Mouse (Mus musculus) embryonic facial prominence, embryonic 15.5 days (tissue): ENCODE results near the gene Kif19a. TPM values are rescaled to one million over a fixed set of nuclear protein-coding genes. Genes with fewer than 3 reads are reported as not detected.

ENCODE experiments used
- ATAC-seq: fragments of 200-750 bp; cut with Nextera tagmentation; 2 replicates; pipeline ENCODE4 v1.8.0; 2017; ENCODE audit warnings: low read depth, moderate TSS enrichment; ENCODE audit not compliant: insufficient number of reproducible peaks, low FRiP score, low TSS enrichment
- H3K27ac ChIP-seq: fragments of 300-500 bp; sonication (generic); replicated peaks from 2 replicates; pipeline ENCODE4 v1.5.1; 2015; ENCODE audit warnings: mild to moderate bottlenecking, inconsistent platforms
- H3K27me3 ChIP-seq: fragments of 300-500 bp; sonication (generic); 2 replicates; pipeline ENCODE4 v1.6.1; 2015; ENCODE audit warnings: inconsistent platforms
- H3K36me3 ChIP-seq: fragments of 300-500 bp; sonication (generic); 2 replicates; pipeline ENCODE4 v1.6.1; 2015; ENCODE audit warnings: mild to moderate bottlenecking, inconsistent platforms
- H3K4me1 ChIP-seq: fragments of 300-500 bp; sonication (generic); 2 replicates; pipeline ENCODE4 v1.6.1; 2015; ENCODE audit warnings: inconsistent platforms
- H3K4me2 ChIP-seq: fragments of 300-500 bp; sonication (generic); replicated peaks from 2 replicates; pipeline ENCODE4 v1.6.1; 2015; ENCODE audit warnings: mild to moderate bottlenecking, inconsistent platforms
- H3K4me3 ChIP-seq: fragments of 300-500 bp; sonication (generic); replicated peaks from 2 replicates; pipeline ENCODE4 v1.5.1; 2015; ENCODE audit warnings: mild to moderate bottlenecking, inconsistent platforms
- H3K9ac ChIP-seq: fragments of 300-500 bp; sonication (generic); 2 replicates; pipeline ENCODE4 v1.6.1; 2015; ENCODE audit warnings: inconsistent platforms
- H3K9me3 ChIP-seq: fragments of 300-500 bp; sonication (generic); replicated peaks from 2 replicates; pipeline ENCODE4 v1.6.1; 2016; ENCODE audit warnings: inconsistent platforms
- WGBS: fragments of 180-500 bp; shearing (Covaris S2); methylation state at CpG from one replicate; pipeline ENCODE4 v1.1.7; 2015; 5-methylcytosine and 5-hydroxymethylcytosine counted together
- polyA plus RNA-seq: library from polyadenylated mRNA; unstranded; fragments of >200 nt; fragmentation: Nextera tagmentation; extraction: Ambion mirVana; gene quantifications from 2 replicates; pipeline ENCODE4 v1.2.1, GENCODE M21; 2015

The Kif19a gene
- polyA plus RNA-seq, 1 experiment from 2014 or later = 3.2 TPM

- no peak overlapping the region for H3K27ac ChIP-seq
- no peaks in the 10 kb centered on the region for H3K27me3 ChIP-seq
- H3K4me1 ChIP-seq = peaks cover 12% of the 10 kb centered on the region; the same call in 1 of the 2 replicates
- H3K9ac ChIP-seq = no peak overlapping the region
- no peak for ATAC-seq
- no peaks in the 10 kb centered on the region for H3K36me3 ChIP-seq
- H3K4me2 ChIP-seq = no peak overlapping the region
- no peaks in the 10 kb centered on the region for H3K9me3 ChIP-seq
- no peak overlapping the region for H3K4me3 ChIP-seq
- 79% methylated on average over 1 of the region's 1 CpGs for WGBS
Observed at GRCm38 (mm10) chr11:114809371-114809770, 44.2 kb downstream of the Kif19a start.

GRCm38 (mm10) chr11:114810344-114810743 lies 45.2 kb downstream of the Kif19a start:
- H3K27ac ChIP-seq = no peak overlapping the region
- ATAC-seq = no peak

GRCm38 (mm10) chr11:114812731-114813240 lies 47.6 kb downstream of the Kif19a start:
- Histone ChIP-seq H3K27ac (no peak overlapping the region), H3K4me1 (peaks cover 13% of the 10 kb centered on the region; the same call in 1 of the 2 replicates), H3K4me3 (no peak overlapping the region), H3K9ac (no peak overlapping the region), H3K9me3 (no peaks in the 10 kb centered on the region), H3K36me3 (no peaks in the 10 kb centered on the region), H3K27me3 (no peaks in the 10 kb centered on the region), H3K4me2 (no peak overlapping the region)
- 13% methylated on average over 6 of the region's 6 CpGs for WGBS
- ATAC-seq = no peak

More at GRCm38 (mm10) chr11:114810344-114810743, 45.2 kb downstream of the Kif19a start:
- Histone ChIP-seq H3K4me3 (no peak overlapping the region), H3K9ac (no peak overlapping the region), H3K9me3 (no peaks in the 10 kb centered on the region), H3K36me3 (no peaks in the 10 kb centered on the region), H3K27me3 (no peaks in the 10 kb centered on the region), H3K4me1 (peaks cover 16% of the 10 kb centered on the region; the same call in 1 of the 2 replicates), H3K4me2 (no peak overlapping the region)
- WGBS = 7% methylated on average over 4 of the region's 4 CpGs

- 66% methylated on average over 11 of the region's 11 CpGs for WGBS
- no peaks in the 10 kb centered on the region for H3K27me3 ChIP-seq
- 0 out of 2 replicates have a peak, but pooled peaks have one; percentile 40 for ATAC-seq
- no peak overlapping the region for H3K9ac ChIP-seq
- H3K4me2 ChIP-seq = no peak overlapping the region
- no peaks in the 10 kb centered on the region for H3K36me3 ChIP-seq
- no peak overlapping the region for H3K4me3 ChIP-seq
- no peak overlapping the region for H3K27ac ChIP-seq
- peaks cover 20% of the 10 kb centered on the region; the same call in 1 of the 2 replicates for H3K4me1 ChIP-seq
- H3K9me3 ChIP-seq = no peaks in the 10 kb centered on the region
Observed at GRCm38 (mm10) chr11:114814873-114815592, 49.8 kb downstream of the Kif19a start.

GRCm38 (mm10) chr11:114816934-114817333 lies 51.7 kb downstream of the Kif19a start:
- H3K9ac ChIP-seq = no peak overlapping the region
- H3K9me3 ChIP-seq = no peaks in the 10 kb centered on the region
- no peaks in the 10 kb centered on the region for H3K36me3 ChIP-seq
- no peak for ATAC-seq
- no peak overlapping the region for H3K4me2 ChIP-seq
- H3K27ac ChIP-seq = no peak overlapping the region
- 0 out of 2 replicates have a peak, but pooled peaks cover 24% of the 10 kb centered on the region for H3K4me1 ChIP-seq
- no peak overlapping the region for H3K4me3 ChIP-seq
- 87% methylated on average over 4 of the region's 4 CpGs for WGBS
- H3K27me3 ChIP-seq = no peaks in the 10 kb centered on the region

- Histone ChIP-seq H3K36me3 (no peaks in the 10 kb centered on the region), H3K9ac (no peak overlapping the region), H3K27me3 (no peaks in the 10 kb centered on the region), H3K4me1 (peaks cover 29% of the 10 kb centered on the region), H3K4me3 (no peak overlapping the region), H3K27ac (no peak overlapping the region), H3K9me3 (no peaks in the 10 kb centered on the region), H3K4me2 (no peak overlapping the region)
- 84% methylated on average over 7 of the region's 7 CpGs for WGBS
- ATAC-seq = no peak
Observed at GRCm38 (mm10) chr11:114818185-114818584, 53.0 kb downstream of the Kif19a start.

GRCm38 (mm10) chr11:114819110-114819509 lies 53.9 kb downstream of the Kif19a start:
- Histone ChIP-seq H3K9me3 (no peaks in the 10 kb centered on the region), H3K27me3 (no peaks in the 10 kb centered on the region), H3K4me3 (no peak overlapping the region), H3K4me2 (no peak overlapping the region), H3K27ac (no peak overlapping the region), H3K36me3 (no peaks in the 10 kb centered on the region), H3K4me1 (peaks cover 38% of the 10 kb centered on the region), H3K9ac (no peak overlapping the region)
- ATAC-seq = no peak
- WGBS = 34% methylated on average over 2 of the region's 2 CpGs

GRCm38 (mm10) chr11:114820444-114820843 lies 55.3 kb downstream of the Kif19a start:
- Histone ChIP-seq H3K4me3 (no peak overlapping the region), H3K9ac (no peak overlapping the region), H3K4me1 (peaks cover 33% of the 10 kb centered on the region), H3K27me3 (no peaks in the 10 kb centered on the region), H3K36me3 (no peaks in the 10 kb centered on the region), H3K9me3 (no peaks in the 10 kb centered on the region), H3K4me2 (no peak overlapping the region), H3K27ac (no peak overlapping the region)
- no peak for ATAC-seq
- 28% methylated on average over 3 of the region's 3 CpGs for WGBS

GRCm38 (mm10) chr11:114821325-114821724 lies 56.1 kb downstream of the Kif19a start:
- no peak overlapping the region for H3K27ac ChIP-seq
- no peak for ATAC-seq

GRCm38 (mm10) chr11:114822727-114823126 lies 57.5 kb downstream of the Kif19a start:
- no peak overlapping the region; the same call in 1 of the 2 replicates for H3K9ac ChIP-seq
- peak; percentile 88 for ATAC-seq
- no peak overlapping the region for H3K4me3 ChIP-seq
- 30% methylated on average over 12 of the region's 12 CpGs for WGBS
- peak overlapping the region; percentile 71 for H3K27ac ChIP-seq
- no peaks in the 10 kb centered on the region for H3K27me3 ChIP-seq
- H3K9me3 ChIP-seq = no peaks in the 10 kb centered on the region
- peaks cover 33% of the 10 kb centered on the region for H3K4me1 ChIP-seq
- H3K4me2 ChIP-seq = peak overlapping the region; percentile 9
- no peaks in the 10 kb centered on the region for H3K36me3 ChIP-seq

More at GRCm38 (mm10) chr11:114821325-114821724, 56.1 kb downstream of the Kif19a start:
- H3K27me3 ChIP-seq = no peaks in the 10 kb centered on the region
- no peak overlapping the region for H3K4me3 ChIP-seq
- no peaks in the 10 kb centered on the region for H3K9me3 ChIP-seq
- no peak overlapping the region for H3K4me2 ChIP-seq
- no peak overlapping the region for H3K9ac ChIP-seq
- WGBS = 48% methylated on average over 1 of the region's 1 CpGs
- no peaks in the 10 kb centered on the region for H3K36me3 ChIP-seq
- peaks cover 33% of the 10 kb centered on the region for H3K4me1 ChIP-seq

- Histone ChIP-seq H3K4me3 (no peak overlapping the region), H3K4me1 (peaks cover 33% of the 10 kb centered on the region), H3K4me2 (peak overlapping the region; percentile 9), H3K36me3 (no peaks in the 10 kb centered on the region), H3K27me3 (no peaks in the 10 kb centered on the region), H3K9me3 (no peaks in the 10 kb centered on the region), H3K27ac (peak overlapping the region; percentile 71), H3K9ac (no peak overlapping the region)
- WGBS = 6% methylated on average over 11 of the region's 11 CpGs
- peak; percentile 55 for ATAC-seq
Observed at GRCm38 (mm10) chr11:114823199-114823725, 58.1 kb downstream of the Kif19a start.
